Mouse (Mus musculus) midbrain, embryonic 12.5 days (tissue): ENCODE results near the gene Gm35315. TPM values are rescaled to one million over a fixed set of nuclear protein-coding genes. Genes with fewer than 3 reads are reported as not detected.

Experiments used
- ATAC-seq: fragments of 200-750 bp; cut with Nextera tagmentation; 2 replicates; pipeline ENCODE4 v1.8.0; 2017; ENCODE audit warnings: low read depth, moderate TSS enrichment, moderate library complexity; ENCODE audit not compliant: low FRiP score
- H3K27ac ChIP-seq: fragments of 300-500 bp; sonication (generic); replicated peaks from 2 replicates; pipeline ENCODE4 v1.5.1; 2016; ENCODE audit warnings: mild to moderate bottlenecking
- H3K27me3 ChIP-seq: fragments of 300-500 bp; sonication (generic); 2 replicates; pipeline ENCODE4 v1.6.1; 2016; ENCODE audit warnings: mild to moderate bottlenecking
- H3K36me3 ChIP-seq: fragments of 300-500 bp; sonication (generic); 2 replicates; pipeline ENCODE4 v1.6.1; 2016
- H3K4me1 ChIP-seq: fragments of 300-500 bp; sonication (generic); 2 replicates; pipeline ENCODE4 v1.6.1; 2016
- H3K4me2 ChIP-seq: fragments of 300-500 bp; sonication (generic); replicated peaks from 2 replicates; pipeline ENCODE4 v1.6.1; 2016; ENCODE audit warnings: mild to moderate bottlenecking, moderate library complexity
- H3K4me3 ChIP-seq: fragments of 300-500 bp; sonication (generic); 2 replicates; pipeline ENCODE4 v1.5.1; 2016; ENCODE audit warnings: mild to moderate bottlenecking
- H3K9ac ChIP-seq: fragments of 300-500 bp; sonication (generic); replicated peaks from 2 replicates; pipeline ENCODE4 v1.6.1; 2016; ENCODE audit warnings: mild to moderate bottlenecking, moderate library complexity
- H3K9me3 ChIP-seq: fragments of 300-500 bp; sonication (generic); 2 replicates; pipeline ENCODE4 v1.6.1; 2016; ENCODE audit warnings: mild to moderate bottlenecking
- WGBS: fragments of 180-500 bp; shearing (Covaris S2); methylation state at CpG from one replicate; pipeline ENCODE4 v1.1.7; 2016; 5-methylcytosine and 5-hydroxymethylcytosine counted together
- polyA plus RNA-seq: library from polyadenylated mRNA; unstranded; fragments of >200 nt; fragmentation: Nextera tagmentation; extraction: Ambion mirVana; gene quantifications from 2 replicates; pipeline ENCODE4 v1.2.1, GENCODE M21; 2016

Gm35315 gene
- polyA plus RNA-seq, 1 experiment from 2014 or later, result 1.4 TPM

DNA sequence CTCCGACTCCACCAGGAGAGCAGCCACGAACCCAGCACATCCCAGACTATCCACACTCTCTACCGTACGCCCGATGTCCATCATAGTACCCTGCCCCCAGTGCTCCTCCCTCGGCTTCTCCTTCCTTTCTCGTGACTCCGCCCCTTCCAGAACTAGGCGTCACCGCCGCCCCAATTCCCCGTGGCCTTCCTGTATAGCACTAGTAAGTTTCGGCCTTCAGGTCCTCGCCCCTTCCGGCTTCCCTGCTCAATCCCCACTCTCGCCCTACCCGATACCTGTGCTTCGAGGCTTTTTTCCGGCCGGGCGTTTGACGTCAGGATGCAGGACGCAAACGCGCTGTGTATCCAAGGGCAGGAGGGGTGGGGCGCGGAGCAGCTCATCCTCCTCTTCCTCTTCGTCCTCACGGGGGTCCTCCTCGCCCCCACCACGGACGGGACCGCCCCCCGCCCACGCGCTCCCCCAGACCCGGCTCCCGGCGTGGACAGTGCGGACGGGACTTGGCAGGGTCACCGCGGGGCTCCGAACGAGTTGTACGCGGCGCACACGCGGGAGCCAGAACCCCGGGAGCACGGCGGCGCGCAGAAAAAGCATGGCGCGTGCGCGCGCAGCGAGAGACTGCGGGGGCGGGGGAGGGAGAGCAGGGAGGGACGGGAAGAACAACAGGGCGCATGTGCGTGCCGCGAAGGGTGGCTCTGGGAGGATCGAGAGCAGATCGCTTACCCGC lies 13.5 kb upstream of the Gm35315 start, which contains the start of gene Gtpbp6:
Gene Gtpbp6, minus strand, starts transcription at position 617 of the 724 bp plus-strand sequence.
- under 1% methylated on average over 69 of the region's 71 CpGs for WGBS
- peaks cover 17% of the 10 kb centered on the region for H3K4me1 ChIP-seq
- peak; percentile 80 for ATAC-seq
- H3K27me3 ChIP-seq, result no peaks in the 10 kb centered on the region
- peaks cover 46% of the 10 kb centered on the region for H3K36me3 ChIP-seq
- H3K4me2 ChIP-seq, result peak within 1 kb of the TSS; percentile 93
- H3K4me3 ChIP-seq, result peak within 1 kb of the TSS; percentile 54
- H3K9ac ChIP-seq, result peak within 1 kb of the TSS; percentile 80
- peak within 1 kb of the TSS; percentile 86 for H3K27ac ChIP-seq
- no peaks in the 10 kb centered on the region for H3K9me3 ChIP-seq

DNA sequence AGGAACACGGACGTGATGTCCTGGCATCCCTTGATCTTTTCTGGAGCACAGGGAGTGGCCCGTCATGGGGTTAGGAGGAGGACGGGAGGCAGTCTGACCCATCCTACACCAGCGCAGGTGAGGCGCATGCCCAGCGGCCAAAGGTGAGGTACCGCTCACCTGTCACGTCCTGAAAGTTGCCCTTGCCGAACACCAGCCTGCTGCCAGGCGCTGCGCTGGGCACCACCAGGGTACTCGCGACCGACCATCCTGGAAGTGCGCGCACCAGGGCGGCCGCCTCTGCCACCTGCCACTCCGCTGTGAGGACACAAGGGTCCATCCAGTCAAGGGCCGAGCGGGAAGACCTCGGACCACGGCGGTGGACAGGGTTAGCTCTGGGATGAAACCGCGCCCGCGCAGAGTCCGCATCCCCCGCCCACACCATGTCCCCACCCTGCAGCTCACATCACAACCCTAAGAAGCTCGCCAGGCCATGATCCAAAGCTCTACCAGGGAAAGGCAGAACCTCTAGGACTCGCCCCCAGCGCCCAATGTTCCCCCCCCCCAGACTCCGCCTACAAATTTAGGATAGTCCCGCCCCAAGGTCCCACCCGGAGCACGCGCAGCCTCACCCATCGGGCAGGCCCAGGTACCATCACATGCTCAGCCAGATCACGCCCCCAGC lies 12.8 kb upstream of the Gm35315 start:
- peak; percentile 31 for ATAC-seq
- Histone ChIP-seq H3K4me1 (peaks cover 17% of the 10 kb centered on the region), H3K27me3 (peaks cover 4% of the 10 kb centered on the region; the same call in 1 of the 2 replicates), H3K4me3 (peak overlapping the region; percentile 54), H3K36me3 (peaks cover 42% of the 10 kb centered on the region), H3K27ac (peak overlapping the region; percentile 86), H3K4me2 (peak overlapping the region; percentile 93), H3K9ac (peak overlapping the region; percentile 80), H3K9me3 (no peaks in the 10 kb centered on the region)
- WGBS, result 18% methylated on average over 39 of the region's 41 CpGs

DNA sequence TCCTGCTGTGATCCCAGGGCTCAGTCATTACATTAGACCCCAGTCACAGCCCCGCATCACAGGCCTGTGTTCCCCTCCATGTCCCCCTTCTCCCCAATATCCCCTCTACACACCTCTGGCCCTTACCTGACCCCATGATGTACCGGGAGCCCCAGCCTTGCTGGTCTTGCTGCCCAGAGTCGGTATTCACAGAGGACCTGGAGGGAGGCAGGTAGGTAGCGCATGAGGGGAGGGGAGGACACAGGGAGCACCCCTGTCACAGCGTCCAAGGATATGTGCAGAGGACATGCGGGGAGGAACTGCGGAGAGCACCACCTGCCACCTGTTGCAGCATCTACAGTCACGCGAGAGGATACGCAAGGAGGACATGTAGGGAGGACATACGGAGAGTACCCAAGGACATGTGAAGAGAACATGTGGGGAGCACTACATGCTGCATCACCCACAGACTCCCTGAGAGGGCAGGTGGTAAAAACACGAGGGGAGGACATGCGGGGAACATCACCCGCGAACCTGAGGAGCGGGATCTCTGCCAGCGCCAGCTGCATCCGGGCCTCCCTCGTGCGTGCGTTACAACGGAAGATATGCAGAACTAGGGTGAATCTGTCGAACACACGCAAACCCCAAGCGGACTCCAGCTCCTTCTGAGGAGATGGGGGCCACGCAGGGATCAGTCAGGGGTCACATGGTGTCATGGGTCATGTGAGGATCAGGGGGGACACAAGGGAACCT lies 12.1 kb upstream of the Gm35315 start:
- Histone ChIP-seq H3K27me3 (peaks cover 11% of the 10 kb centered on the region; the same call in 1 of the 2 replicates), H3K4me2 (peak overlapping the region; percentile 93), H3K9ac (peak overlapping the region; percentile 80), H3K9me3 (no peaks in the 10 kb centered on the region), H3K4me3 (peak overlapping the region; percentile 54), H3K4me1 (peaks cover 24% of the 10 kb centered on the region), H3K27ac (no peak overlapping the region), H3K36me3 (peaks cover 37% of the 10 kb centered on the region)
- no peak for ATAC-seq
- WGBS, result 95% methylated on average over 26 of the region's 26 CpGs

DNA sequence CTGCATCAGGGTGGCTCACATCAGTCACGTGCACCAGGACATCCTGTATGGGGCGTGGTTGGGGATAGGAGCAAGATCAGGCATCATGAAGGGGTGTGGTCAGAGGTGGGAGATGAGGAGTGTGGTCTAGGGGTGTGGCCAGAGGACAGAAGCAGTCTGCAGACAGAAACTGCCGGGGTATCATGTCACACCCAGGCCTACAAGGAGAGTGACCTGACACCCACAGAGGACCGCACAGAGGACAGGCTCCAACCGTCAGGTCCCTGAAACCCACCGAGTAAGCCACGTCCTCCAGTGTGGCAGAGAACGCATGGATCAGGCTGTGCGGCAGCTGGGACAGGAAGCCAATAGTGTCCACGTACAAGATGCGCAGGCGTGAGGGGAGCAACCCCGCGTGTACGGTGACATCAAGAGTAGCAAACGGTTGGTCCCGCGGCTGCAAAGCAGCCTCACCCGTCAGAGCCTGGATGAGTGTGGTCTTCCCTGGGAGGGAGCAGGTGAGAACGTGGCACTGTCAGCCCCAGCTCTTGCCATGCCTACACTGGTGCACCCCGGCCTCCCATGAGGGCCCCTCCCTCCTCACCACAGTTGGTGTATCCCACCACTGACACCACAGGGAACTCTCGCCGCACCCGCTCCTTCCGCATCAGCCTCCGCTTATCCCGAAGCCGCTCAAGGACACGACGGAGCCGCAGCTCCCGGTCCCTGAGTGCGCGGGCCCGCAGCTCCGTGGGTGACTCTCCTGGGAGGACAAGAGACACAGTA lies 10.6 kb upstream of the Gm35315 start:
- H3K4me2 ChIP-seq, result no peak overlapping the region

DNA sequence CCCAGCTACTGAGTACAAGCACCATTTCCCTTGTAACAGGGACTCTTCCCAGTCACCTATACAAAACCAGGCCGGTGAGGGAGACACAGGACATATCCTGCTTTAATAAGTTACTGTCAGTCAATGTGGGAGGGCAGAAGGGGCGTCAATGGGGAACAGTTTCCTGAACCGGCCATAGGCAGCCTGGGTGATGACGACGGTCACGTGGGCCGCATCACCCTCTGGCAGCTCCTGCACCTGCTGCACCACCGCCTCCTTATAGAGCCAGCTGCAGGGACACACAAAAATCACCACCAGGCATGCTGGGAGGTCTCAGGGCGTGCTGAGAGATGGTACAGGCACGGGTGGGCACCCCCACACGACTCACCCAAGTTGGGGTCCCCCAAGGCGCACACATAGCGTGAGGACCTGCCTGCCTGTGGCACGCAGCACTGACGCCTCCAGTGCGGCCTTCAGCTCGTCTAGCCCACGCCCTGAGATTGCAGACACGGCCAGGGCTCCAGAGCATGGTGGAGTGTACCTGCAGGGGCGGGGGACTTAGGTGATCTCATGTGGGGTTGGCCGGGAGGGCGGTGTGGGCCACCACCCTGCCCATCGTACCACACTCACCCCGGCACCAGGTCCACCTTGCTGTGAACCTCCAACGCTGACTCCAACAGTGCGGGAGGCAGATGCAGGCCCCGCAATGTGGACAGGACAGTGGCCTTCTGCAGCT lies 9.8 kb upstream of the Gm35315 start:
- H3K36me3 ChIP-seq, result peaks cover 37% of the 10 kb centered on the region
- H3K9me3 ChIP-seq, result no peaks in the 10 kb centered on the region
- no peak overlapping the region for H3K9ac ChIP-seq
- no peak overlapping the region for H3K4me2 ChIP-seq
- no peak overlapping the region for H3K4me3 ChIP-seq
- peaks cover 33% of the 10 kb centered on the region for H3K4me1 ChIP-seq
- H3K27ac ChIP-seq, result no peak overlapping the region
- no peak for ATAC-seq
- WGBS, result 97% methylated on average over 27 of the region's 27 CpGs
- peaks cover 27% of the 10 kb centered on the region for H3K27me3 ChIP-seq

More for the DNA sequence above, 10.6 kb upstream of the Gm35315 start:
- WGBS, result 94% methylated on average over 36 of the region's 36 CpGs
- Histone ChIP-seq H3K27ac (no peak overlapping the region), H3K27me3 (peaks cover 26% of the 10 kb centered on the region), H3K9me3 (no peaks in the 10 kb centered on the region), H3K9ac (no peak overlapping the region), H3K4me1 (peaks cover 31% of the 10 kb centered on the region), H3K4me3 (no peak overlapping the region), H3K36me3 (peaks cover 37% of the 10 kb centered on the region)
- ATAC-seq, result no peak

DNA sequence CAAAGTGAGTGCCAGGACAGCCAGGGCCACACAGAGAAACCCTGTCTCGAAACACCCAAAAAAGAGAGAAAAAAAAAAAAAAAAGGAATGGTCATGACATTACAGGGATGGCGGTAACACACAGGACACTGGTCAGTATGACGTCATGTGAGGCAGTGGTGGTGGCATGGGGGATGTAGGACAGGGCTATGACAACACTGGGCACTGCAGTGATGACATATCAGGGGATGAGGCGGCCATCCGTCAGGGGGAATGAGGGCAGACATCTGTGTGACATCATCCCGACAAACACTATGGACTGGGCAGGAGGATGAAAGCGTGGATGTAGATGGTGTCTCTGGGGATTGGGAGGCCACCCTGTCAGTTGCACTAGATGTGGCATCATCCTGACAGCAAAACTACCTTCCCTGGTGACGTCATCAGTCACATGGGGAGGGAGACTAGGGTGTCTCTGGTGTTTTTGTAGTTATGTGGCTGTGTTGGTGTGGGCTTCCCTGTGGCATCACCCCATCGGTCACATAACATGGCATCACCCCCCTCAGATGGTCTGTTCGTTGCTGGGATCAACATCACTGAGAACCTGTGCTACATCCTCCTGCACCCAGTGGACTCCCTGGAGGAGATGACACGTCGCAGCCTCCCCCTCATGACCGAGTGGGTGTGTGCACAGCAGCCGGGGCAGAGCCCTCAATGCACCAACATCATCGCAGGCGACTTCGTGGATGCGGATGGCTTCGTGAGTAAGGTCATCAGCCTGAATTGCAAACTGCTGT lies 8.8 kb upstream of the Gm35315 start:
- Histone ChIP-seq H3K36me3 (peaks cover 37% of the 10 kb centered on the region), H3K4me2 (no peak overlapping the region), H3K27ac (no peak overlapping the region), H3K9ac (no peak overlapping the region), H3K4me3 (no peak overlapping the region), H3K27me3 (peaks cover 27% of the 10 kb centered on the region), H3K4me1 (peaks cover 33% of the 10 kb centered on the region), H3K9me3 (no peaks in the 10 kb centered on the region)
- no peak for ATAC-seq
- WGBS, result 93% methylated on average over 19 of the region's 19 CpGs

DNA sequence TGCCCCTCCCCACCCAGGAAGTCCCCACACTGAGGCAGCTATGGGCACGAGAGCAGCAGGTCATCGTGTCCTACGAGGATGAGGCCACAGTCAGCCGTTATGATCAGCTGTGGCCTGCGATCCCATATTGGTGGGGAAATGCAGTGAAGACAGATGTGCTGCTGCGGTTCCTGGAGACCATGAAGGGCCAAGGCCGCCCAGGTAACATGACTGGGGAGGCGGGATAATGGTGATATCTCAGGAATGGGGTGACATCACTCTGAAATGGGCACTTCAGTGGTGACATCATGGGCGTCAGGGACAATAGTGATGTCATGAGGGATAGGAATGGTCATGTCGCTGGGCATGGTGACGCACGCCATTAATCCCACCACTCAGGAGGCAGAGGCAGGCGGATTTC lies 8.2 kb upstream of the Gm35315 start:
- Histone ChIP-seq H3K4me2 (no peak overlapping the region), H3K4me3 (no peak overlapping the region), H3K27me3 (peaks cover 27% of the 10 kb centered on the region), H3K27ac (no peak overlapping the region), H3K9ac (no peak overlapping the region), H3K4me1 (peaks cover 33% of the 10 kb centered on the region), H3K36me3 (peaks cover 37% of the 10 kb centered on the region), H3K9me3 (no peaks in the 10 kb centered on the region)
- WGBS, result 91% methylated on average over 13 of the region's 13 CpGs
- no peak for ATAC-seq

DNA sequence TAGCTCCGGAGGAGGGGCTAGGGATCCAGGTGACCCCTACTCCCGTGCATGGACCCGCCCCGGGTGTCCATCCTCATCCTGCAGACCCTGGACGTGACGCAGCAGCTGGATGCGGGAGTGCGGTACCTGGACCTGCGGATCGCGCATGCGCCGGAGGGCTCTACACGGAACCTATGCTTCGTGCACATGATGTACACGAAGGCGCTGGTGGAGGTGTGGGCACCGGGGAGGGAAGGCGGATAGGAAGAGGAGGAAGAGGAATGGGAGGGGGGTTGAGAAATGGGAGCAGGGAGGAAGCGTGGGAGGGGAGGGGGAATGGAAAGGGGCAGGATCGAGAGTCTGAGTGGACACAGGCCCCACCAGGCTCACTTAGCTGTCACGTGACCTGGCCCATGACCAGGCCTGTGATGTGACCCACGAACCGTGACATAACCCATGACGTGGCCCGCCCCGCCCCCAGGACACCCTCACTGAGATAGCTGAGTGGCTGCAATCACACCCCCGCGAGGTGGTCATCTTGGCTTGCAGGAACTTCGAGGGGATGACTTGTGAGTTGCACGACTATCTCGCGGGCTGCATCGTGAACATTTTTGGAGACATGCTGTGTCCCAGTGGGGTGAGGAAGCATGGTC lies 7.6 kb upstream of the Gm35315 start:
- ATAC-seq, result peak; percentile 23
- no peaks in the 10 kb centered on the region for H3K9me3 ChIP-seq
- WGBS, result 26% methylated on average over 34 of the region's 34 CpGs
- H3K27me3 ChIP-seq, result peaks cover 27% of the 10 kb centered on the region
- H3K4me2 ChIP-seq, result peak overlapping the region; percentile 60
- peak overlapping the region; percentile 31 for H3K4me3 ChIP-seq
- H3K36me3 ChIP-seq, result peaks cover 37% of the 10 kb centered on the region
- no peak overlapping the region for H3K27ac ChIP-seq
- H3K4me1 ChIP-seq, result peaks cover 30% of the 10 kb centered on the region
- H3K9ac ChIP-seq, result no peak overlapping the region

DNA sequence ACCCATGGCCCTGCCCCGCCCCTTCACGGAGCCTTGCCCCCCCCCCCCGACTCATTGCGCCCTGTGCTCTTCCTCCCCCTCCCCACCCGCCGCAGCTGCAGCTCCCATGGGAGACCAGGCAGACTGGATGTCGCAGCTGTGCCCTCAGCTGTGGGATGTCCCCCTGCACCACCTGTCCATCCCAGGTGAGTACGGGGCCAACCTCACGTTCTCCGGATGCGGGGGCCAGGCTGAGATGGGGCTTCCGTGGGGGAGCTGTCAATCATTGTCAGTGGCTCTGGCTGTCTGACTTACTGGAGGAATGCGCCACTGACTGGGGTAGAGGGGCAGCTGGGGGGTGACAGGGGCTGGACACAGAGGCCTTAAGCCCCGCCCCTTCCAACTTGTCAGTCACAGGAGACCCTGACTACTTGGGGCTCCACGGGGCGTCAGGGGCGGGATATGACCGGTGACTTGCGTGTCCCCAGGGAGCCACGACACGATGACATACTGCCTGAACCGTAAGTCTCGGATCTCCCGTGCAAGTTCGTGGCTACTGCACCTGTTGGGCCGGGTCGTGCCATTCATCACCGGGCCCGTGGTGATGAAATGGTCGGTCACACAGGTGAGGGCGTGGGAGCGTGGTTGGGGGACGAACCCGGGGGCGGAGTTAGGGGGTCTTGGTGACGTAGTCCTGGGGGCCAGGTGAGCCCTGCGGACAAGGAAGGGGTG lies 6.9 kb upstream of the Gm35315 start:
- H3K4me2 ChIP-seq, result peak overlapping the region; percentile 60
- peaks cover 34% of the 10 kb centered on the region for H3K36me3 ChIP-seq
- no peak overlapping the region; the same call in 1 of the 2 replicates for H3K9ac ChIP-seq
- peaks cover 27% of the 10 kb centered on the region for H3K27me3 ChIP-seq
- H3K4me1 ChIP-seq, result peaks cover 22% of the 10 kb centered on the region
- no peak overlapping the region for H3K27ac ChIP-seq
- ATAC-seq, result peak; percentile 28
- WGBS, result 2% methylated on average over 35 of the region's 37 CpGs
- no peaks in the 10 kb centered on the region for H3K9me3 ChIP-seq
- H3K4me3 ChIP-seq, result peak overlapping the region; percentile 31
